Mouse (Mus musculus) hindbrain, embryonic 12.5 days (tissue): ENCODE measurements around the gene Gm20388. TPM values are rescaled to one million over a fixed set of nuclear protein-coding genes. Genes with fewer than 3 reads are reported as not detected.

Source experiments
- ATAC-seq: fragments of 200-750 bp; cut with Nextera tagmentation; 2 replicates; pipeline ENCODE4 v1.8.0; 2017; ENCODE audit warnings: moderate TSS enrichment; ENCODE audit not compliant: low FRiP score
- H3K27ac ChIP-seq: fragments of 300-500 bp; sonication (generic); 2 replicates; pipeline ENCODE4 v1.5.1; 2016; ENCODE audit warnings: mild to moderate bottlenecking
- H3K27me3 ChIP-seq: fragments of 300-500 bp; sonication (generic); 2 replicates; pipeline ENCODE4 v1.6.1; 2016; ENCODE audit warnings: mild to moderate bottlenecking
- H3K36me3 ChIP-seq: fragments of 300-500 bp; sonication (generic); 2 replicates; pipeline ENCODE4 v1.6.1; 2016; ENCODE audit warnings: mild to moderate bottlenecking
- H3K4me1 ChIP-seq: fragments of 300-500 bp; sonication (generic); 2 replicates; pipeline ENCODE4 v1.6.1; 2016
- H3K4me2 ChIP-seq: fragments of 300-500 bp; sonication (generic); replicated peaks from 2 replicates; pipeline ENCODE4 v1.6.1; 2016; ENCODE audit warnings: mild to moderate bottlenecking
- H3K4me3 ChIP-seq: fragments of 300-500 bp; sonication (generic); 2 replicates; pipeline ENCODE4 v1.5.1; 2016; ENCODE audit warnings: mild to moderate bottlenecking
- H3K9ac ChIP-seq: fragments of 300-500 bp; sonication (generic); 2 replicates; pipeline ENCODE4 v1.6.1; 2016; ENCODE audit warnings: mild to moderate bottlenecking, moderate library complexity
- H3K9me3 ChIP-seq: fragments of 300-500 bp; sonication (generic); replicated peaks from 2 replicates; pipeline ENCODE4 v1.6.1; 2016; ENCODE audit warnings: mild to moderate bottlenecking
- WGBS: fragments of 180-500 bp; shearing (Covaris S2); methylation state at CpG from one replicate; pipeline ENCODE4 v1.1.7; 2016; 5-methylcytosine and 5-hydroxymethylcytosine counted together
- polyA plus RNA-seq: library from polyadenylated mRNA; unstranded; fragments of >200 nt; fragmentation: Nextera tagmentation; extraction: Ambion mirVana; gene quantifications from 2 replicates; pipeline ENCODE4 v1.2.1, GENCODE M21; 2016

The Gm20388 gene
- polyA plus RNA-seq, 1 experiment from 2014 or later, result not detected

- 49% methylated on average over 15 of the region's 15 CpGs for WGBS
- H3K9me3 ChIP-seq, result 0 out of 2 replicates have a peak, but pooled peaks cover 2% of the 10 kb centered on the region
- peaks cover 15% of the 10 kb centered on the region; the same call in 1 of the 2 replicates for H3K4me1 ChIP-seq
- no peak overlapping the region for H3K9ac ChIP-seq
- no peak overlapping the region for H3K4me3 ChIP-seq
- H3K36me3 ChIP-seq, result no peaks in the 10 kb centered on the region
- H3K4me2 ChIP-seq, result no peak overlapping the region
- H3K27me3 ChIP-seq, result no peaks in the 10 kb centered on the region
- no peak for ATAC-seq
- H3K27ac ChIP-seq, result no peak overlapping the region
Observed at GRCm38 (mm10) chr8:121213236-121213635, 1302.6 kb downstream of the Gm20388 start.

- H3K4me2 ChIP-seq, result no peak overlapping the region
- H3K4me1 ChIP-seq, result peaks cover 15% of the 10 kb centered on the region; the same call in 1 of the 2 replicates
- H3K9ac ChIP-seq, result no peak overlapping the region
- H3K27ac ChIP-seq, result no peak overlapping the region
- H3K36me3 ChIP-seq, result no peaks in the 10 kb centered on the region
- H3K9me3 ChIP-seq, result 0 out of 2 replicates have a peak, but pooled peaks cover 2% of the 10 kb centered on the region
- no peak overlapping the region for H3K4me3 ChIP-seq
- no peak for ATAC-seq
- 58% methylated on average over 10 of the region's 10 CpGs for WGBS
- H3K27me3 ChIP-seq, result no peaks in the 10 kb centered on the region
Observed at GRCm38 (mm10) chr8:121213651-121214050, 1303.0 kb downstream of the Gm20388 start.

GRCm38 (mm10) chr8:121214975-121215374 is 1304.3 kb downstream of the Gm20388 start:
- H3K4me3 ChIP-seq, result no peak overlapping the region
- H3K36me3 ChIP-seq, result no peaks in the 10 kb centered on the region
- no peaks in the 10 kb centered on the region for H3K27me3 ChIP-seq
- whole genome bisulfite sequencing, result 73% methylated on average over 10 of the region's 10 CpGs
- H3K4me2 ChIP-seq, result no peak overlapping the region
- no peak overlapping the region for H3K9ac ChIP-seq
- no peak overlapping the region for H3K27ac ChIP-seq
- no peak for ATAC-seq
- 0 out of 2 replicates have a peak, but pooled peaks cover 2% of the 10 kb centered on the region for H3K9me3 ChIP-seq
- peaks cover 17% of the 10 kb centered on the region; the same call in 1 of the 2 replicates for H3K4me1 ChIP-seq

- Histone ChIP-seq H3K4me3 (no peak overlapping the region), H3K27me3 (no peaks in the 10 kb centered on the region), H3K9me3 (0 out of 2 replicates have a peak, but pooled peaks cover 2% of the 10 kb centered on the region), H3K36me3 (no peaks in the 10 kb centered on the region), H3K27ac (no peak overlapping the region), H3K4me1 (peaks cover 21% of the 10 kb centered on the region; the same call in 1 of the 2 replicates), H3K9ac (no peak overlapping the region), H3K4me2 (no peak overlapping the region)
- ATAC-seq, result no peak
- WGBS, result 92% methylated on average over 10 of the region's 10 CpGs
Observed at GRCm38 (mm10) chr8:121216441-121216949, 1305.9 kb downstream of the Gm20388 start.

- peaks cover 14% of the 10 kb centered on the region; the same call in 1 of the 2 replicates for H3K4me1 ChIP-seq
- WGBS, result 96% methylated on average over 3 of the region's 3 CpGs
- H3K9ac ChIP-seq, result no peak overlapping the region
- peaks cover 4% of the 10 kb centered on the region; the same call in 1 of the 2 replicates for H3K27me3 ChIP-seq
- H3K4me3 ChIP-seq, result no peak overlapping the region
- 0 out of 2 replicates have a peak, but pooled peaks cover 2% of the 10 kb centered on the region for H3K9me3 ChIP-seq
- H3K27ac ChIP-seq, result no peak overlapping the region
- ATAC-seq, result no peak
- no peak overlapping the region for H3K4me2 ChIP-seq
- H3K36me3 ChIP-seq, result no peaks in the 10 kb centered on the region
Observed at GRCm38 (mm10) chr8:121218486-121218885, 1307.8 kb downstream of the Gm20388 start.

GRCm38 (mm10) chr8:121220103-121220899 is 1309.7 kb downstream of the Gm20388 start:
- Histone ChIP-seq H3K9me3 (no peaks in the 10 kb centered on the region), H3K27ac (peak overlapping the region; percentile 48; the same call in 1 of the 2 replicates), H3K4me3 (no peak overlapping the region), H3K4me2 (no peak overlapping the region), H3K36me3 (no peaks in the 10 kb centered on the region), H3K27me3 (peaks cover 4% of the 10 kb centered on the region; the same call in 1 of the 2 replicates), H3K9ac (no peak overlapping the region), H3K4me1 (peaks cover 14% of the 10 kb centered on the region; the same call in 1 of the 2 replicates)
- no peak for ATAC-seq
- 38% methylated on average over 33 of the region's 33 CpGs for WGBS

- H3K27ac ChIP-seq, result no peak overlapping the region
- H3K9me3 ChIP-seq, result no peaks in the 10 kb centered on the region
- H3K4me3 ChIP-seq, result no peak overlapping the region
- H3K4me2 ChIP-seq, result no peak overlapping the region
- H3K27me3 ChIP-seq, result peaks cover 15% of the 10 kb centered on the region
- ATAC-seq, result no peak
- H3K36me3 ChIP-seq, result no peaks in the 10 kb centered on the region
- H3K4me1 ChIP-seq, result peaks cover 11% of the 10 kb centered on the region; the same call in 1 of the 2 replicates
- 73% methylated on average over 8 of the region's 8 CpGs for WGBS
- H3K9ac ChIP-seq, result no peak overlapping the region
Observed at GRCm38 (mm10) chr8:121224709-121225108, 1314.1 kb downstream of the Gm20388 start.

- Histone ChIP-seq H3K36me3 (no peaks in the 10 kb centered on the region), H3K9me3 (no peaks in the 10 kb centered on the region), H3K4me2 (no peak overlapping the region), H3K4me3 (no peak overlapping the region), H3K27ac (no peak overlapping the region), H3K9ac (no peak overlapping the region), H3K27me3 (peaks cover 11% of the 10 kb centered on the region; the same call in 1 of the 2 replicates), H3K4me1 (0 out of 2 replicates have a peak, but pooled peaks cover 3% of the 10 kb centered on the region)
- 76% methylated on average over 18 of the region's 18 CpGs for WGBS
- ATAC-seq, result no peak
Observed at GRCm38 (mm10) chr8:121227756-121228155, 1317.1 kb downstream of the Gm20388 start.

- no peak for ATAC-seq
- Histone ChIP-seq H3K4me1 (0 out of 2 replicates have a peak, but pooled peaks cover 3% of the 10 kb centered on the region), H3K9ac (no peak overlapping the region), H3K9me3 (no peaks in the 10 kb centered on the region), H3K4me3 (no peak overlapping the region), H3K4me2 (no peak overlapping the region), H3K36me3 (no peaks in the 10 kb centered on the region), H3K27ac (no peak overlapping the region), H3K27me3 (peaks cover 11% of the 10 kb centered on the region; the same call in 1 of the 2 replicates)
- WGBS, result 60% methylated on average over 3 of the region's 3 CpGs
Observed at GRCm38 (mm10) chr8:121228892-121229291, 1318.3 kb downstream of the Gm20388 start.

- no peak overlapping the region for H3K9ac ChIP-seq
- no peak overlapping the region for H3K27ac ChIP-seq
- H3K4me3 ChIP-seq, result no peak overlapping the region
- H3K4me2 ChIP-seq, result no peak overlapping the region
- 37% methylated on average over 7 of the region's 7 CpGs for WGBS
- no peaks in the 10 kb centered on the region for H3K36me3 ChIP-seq
- 0 out of 2 replicates have a peak, but pooled peaks cover 3% of the 10 kb centered on the region for H3K4me1 ChIP-seq
- no peaks in the 10 kb centered on the region for H3K9me3 ChIP-seq
- peaks cover 11% of the 10 kb centered on the region; the same call in 1 of the 2 replicates for H3K27me3 ChIP-seq
- ATAC-seq, result no peak
Observed at GRCm38 (mm10) chr8:121229550-121229949, 1318.9 kb downstream of the Gm20388 start.

GRCm38 (mm10) chr8:121233196-121233595 is 1322.6 kb downstream of the Gm20388 start:
- no peak overlapping the region for H3K4me2 ChIP-seq

GRCm38 (mm10) chr8:121234915-121235314 is 1324.3 kb downstream of the Gm20388 start:
- Histone ChIP-seq H3K4me1 (no peaks in the 10 kb centered on the region), H3K9ac (no peak overlapping the region), H3K4me3 (no peak overlapping the region), H3K27me3 (peaks cover 6% of the 10 kb centered on the region; the same call in 1 of the 2 replicates), H3K27ac (no peak overlapping the region), H3K4me2 (no peak overlapping the region), H3K36me3 (no peaks in the 10 kb centered on the region), H3K9me3 (no peaks in the 10 kb centered on the region)
- no peak for ATAC-seq
- WGBS, result 65% methylated on average over 7 of the region's 7 CpGs

More at GRCm38 (mm10) chr8:121233196-121233595, 1322.6 kb downstream of the Gm20388 start:
- WGBS, result 58% methylated on average over 4 of the region's 4 CpGs
- Histone ChIP-seq H3K9ac (no peak overlapping the region), H3K4me3 (no peak overlapping the region), H3K36me3 (no peaks in the 10 kb centered on the region), H3K27me3 (peaks cover 6% of the 10 kb centered on the region; the same call in 1 of the 2 replicates), H3K9me3 (no peaks in the 10 kb centered on the region), H3K27ac (no peak overlapping the region), H3K4me1 (0 out of 2 replicates have a peak, but pooled peaks cover 3% of the 10 kb centered on the region)
- ATAC-seq, result no peak
